Mouse (Mus musculus) kidney, adult 2 months (tissue): ENCODE data around the gene Pim1.

Experiments used
- CTCF ChIP-seq: fragments of 200-500 bp; conservative IDR thresholded peaks from 2 replicates; pipeline ENCODE4 v1.5.1; 2011; ENCODE audit warnings: low read depth, mild to moderate bottlenecking, control low read depth, low read length, moderate library complexity, mixed read lengths; ENCODE audit not compliant: insufficient read depth, insufficient read length
- POLR2A ChIP-seq: fragments of 200-500 bp; IDR thresholded peaks from one replicate; pipeline ENCODE4 v1.6.1; 2011; ENCODE audit warnings: low read depth, low read length, control low read depth

- TF ChIP-seq CTCF (no peak), POLR2A (no peak)
These were observed 20.1 kb downstream of the Pim1 start for GRCm38 (mm10) chr17:29510691-29511090.
